ENCODE assay signal across 8 mouse cellular contexts in genomic region chr17:34837464-34838324, GRCm38 (mm10). TPM values are rescaled to one million over a fixed set of nuclear protein-coding genes. Genes with fewer than 3 reads are reported as not detected.
DNase-seq lines count a peak whose midpoint lies in the region; ATAC-seq lines count a peak whose summit lies in the region.

No protein-coding gene starts in this region.

- ATAC-seq in CD4-positive, CD25-positive, alpha-beta regulatory T cell, adult 4 months, result peak; percentile 8
- ATAC-seq in forebrain, embryonic 11.5 days (replicated peaks; ENCODE audit: low FRiP score), result peak; percentile 4; the same call in 1 of the 2 replicates
- ATAC-seq in kidney, embryonic 15.5 days (replicated peaks; ENCODE audit: low FRiP score), result peak; percentile 13; the same call in 1 of the 2 replicates
- peak; percentile 41; the same call in 1 of the 2 replicates for ATAC-seq in midbrain, embryonic 14.5 days (ENCODE audit: low FRiP score, low TSS enrichment)

- peak overlapping the region; percentile 97 for H3K4me2 ChIP-seq in forebrain, embryonic 11.5 days (ENCODE audit: low read depth, low read length, severe bottlenecking)
- peak overlapping the region; percentile 99 for H3K4me2 ChIP-seq in kidney, embryonic 15.5 days
- H3K4me2 ChIP-seq in midbrain, embryonic 14.5 days (ENCODE audit: low read length), result peak overlapping the region; percentile 74

- peak overlapping the region; percentile 41; the same call in 1 of the 2 replicates for H3K27ac ChIP-seq in forebrain, embryonic 11.5 days (ENCODE audit: low read depth, low read length)
- H3K27ac ChIP-seq in kidney, embryonic 15.5 days, result peak overlapping the region; percentile 63
- H3K27ac ChIP-seq in midbrain, embryonic 14.5 days (replicated peaks; ENCODE audit: low read depth, low read length), result peak overlapping the region; percentile 78

- peak overlapping the region; percentile 77 for H3K9ac ChIP-seq in forebrain, embryonic 11.5 days (ENCODE audit: low read length)
- peak overlapping the region; percentile 72 for H3K9ac ChIP-seq in kidney, embryonic 15.5 days
- H3K9ac ChIP-seq in midbrain, embryonic 14.5 days (replicated peaks; ENCODE audit: low read length), result peak overlapping the region; percentile 74

- 45% methylated on average over 43 of the region's 43 CpGs for WGBS in forebrain, embryonic 11.5 days
- WGBS in kidney, embryonic 15.5 days, result 25% methylated on average over 43 of the region's 43 CpGs
- WGBS in midbrain, embryonic 14.5 days, result 43% methylated on average over 43 of the region's 43 CpGs

- intact Hi-C loops in left cerebral cortex, postnatal 36 days (cut with DNase I), result loop anchor here (1.0 to 5.0 kb wide), 4 partner anchors 13 to 405 kb away; partner anchors contain the start of genes Ddx39b, Nelfe and Skiv2l

- peaks cover 11% of the 10 kb centered on the region for H3K36me3 ChIP-seq in forebrain, embryonic 11.5 days (ENCODE audit: control insufficient read depth, insufficient read depth, low read length)
- H3K36me3 ChIP-seq in kidney, embryonic 15.5 days, result peaks cover 55% of the 10 kb centered on the region
- H3K36me3 ChIP-seq in midbrain, embryonic 14.5 days (ENCODE audit: control insufficient read depth, insufficient read depth, low read length), result peaks cover 59% of the 10 kb centered on the region

- H3K4me3 ChIP-seq in forebrain, embryonic 11.5 days (ENCODE audit: low read depth, low read length), result peak overlapping the region; percentile 78
- peak overlapping the region; percentile 74 for H3K4me3 ChIP-seq in kidney, embryonic 15.5 days (replicated peaks)
- peak overlapping the region; percentile 76 for H3K4me3 ChIP-seq in midbrain, embryonic 14.5 days (replicated peaks; ENCODE audit: low read depth, low read length)

- peaks cover 16% of the 10 kb centered on the region for H3K4me1 ChIP-seq in forebrain, embryonic 11.5 days (replicated peaks; ENCODE audit: control insufficient read depth, insufficient read depth, low read length)
- H3K4me1 ChIP-seq in kidney, embryonic 15.5 days, result peaks cover 25% of the 10 kb centered on the region
- H3K4me1 ChIP-seq in midbrain, embryonic 14.5 days (ENCODE audit: control insufficient read depth, insufficient read depth, low read length), result peaks cover 14% of the 10 kb centered on the region

- peak; percentile 34 to 46 for DNase-seq in cerebellum, postnatal 14 days
- no peak for DNase-seq in cerebellum, adult 11-12 months
- DNase-seq in forebrain, embryonic 11.5 days (ENCODE audit: low spot score), result no peak
- no peak for DNase-seq in midbrain, embryonic 14.5 days
- no peak for DNase-seq in urinary bladder, postnatal 10 days (ENCODE audit: low spot score)
- no peak for DNase-seq in left cerebral cortex, postnatal 36 days (ENCODE audit: low spot score in 2 of 2)

- H3K27me3 ChIP-seq in forebrain, embryonic 11.5 days (ENCODE audit: control insufficient read depth, insufficient read depth, low read length), result no peaks in the 10 kb centered on the region
- no peaks in the 10 kb centered on the region for H3K27me3 ChIP-seq in kidney, embryonic 15.5 days
- no peaks in the 10 kb centered on the region for H3K27me3 ChIP-seq in midbrain, embryonic 14.5 days (ENCODE audit: control insufficient read depth, insufficient read depth, low read length)

- no peaks in the 10 kb centered on the region for H3K9me3 ChIP-seq in forebrain, embryonic 11.5 days (ENCODE audit: control insufficient read depth, low read length)
- no peaks in the 10 kb centered on the region for H3K9me3 ChIP-seq in kidney, embryonic 15.5 days (replicated peaks)
- no peaks in the 10 kb centered on the region for H3K9me3 ChIP-seq in midbrain, embryonic 14.5 days (ENCODE audit: control insufficient read depth, low read length)

RNA-seq across cellular contexts. Expression of gene Dxo, which starts 0.9 kb away (rescaled TPM):
- polyA plus RNA-seq in CD4-positive, CD25-positive, alpha-beta regulatory T cell, adult 4 months (2017; shearing (Covaris generic)), result 10 to 100 TPM; 28.8 to 33.4 TPM
- 78.5 and 84.9 TPM in 2 replicates for polyA plus RNA-seq in forebrain, embryonic 11.5 days (2014; fragmentation: Nextera tagmentation; extraction: Ambion mirVana)
- polyA plus RNA-seq in kidney, embryonic 15.5 days (2015; fragmentation: Nextera tagmentation; extraction: Ambion mirVana), result 62.7 and 73.0 TPM in 2 replicates
- polyA plus RNA-seq in midbrain, embryonic 14.5 days (2014; fragmentation: Nextera tagmentation; extraction: Ambion mirVana), result 66.6 and 68.6 TPM in 2 replicates
- 10 to 100 TPM; 39.4 to 45.4 TPM for total RNA-seq in left cerebral cortex, postnatal 36 days (2021)

RNA-seq across cellular contexts. Expression of gene Stk19, which starts 0.9 kb away (rescaled TPM):
- polyA plus RNA-seq in CD4-positive, CD25-positive, alpha-beta regulatory T cell, adult 4 months (2017; shearing (Covaris generic)), result 10 to 100 TPM; 24.4 to 46.0 TPM
- polyA plus RNA-seq in forebrain, embryonic 11.5 days (2014; fragmentation: Nextera tagmentation; extraction: Ambion mirVana), result 26.3 and 28.3 TPM in 2 replicates
- polyA plus RNA-seq in kidney, embryonic 15.5 days (2015; fragmentation: Nextera tagmentation; extraction: Ambion mirVana), result 29.4 and 29.6 TPM in 2 replicates
- 32.1 and 39.3 TPM in 2 replicates for polyA plus RNA-seq in midbrain, embryonic 14.5 days (2014; fragmentation: Nextera tagmentation; extraction: Ambion mirVana)
- total RNA-seq in left cerebral cortex, postnatal 36 days (2021), result 10 to 100 TPM; 50.2 to 58.6 TPM

RNA-seq across cellular contexts. Expression of gene Skiv2l, which starts 12.3 kb away (rescaled TPM):
- polyA plus RNA-seq in CD4-positive, CD25-positive, alpha-beta regulatory T cell, adult 4 months (2017; shearing (Covaris generic)), result 10 to 100 TPM; 26.8 to 44.1 TPM
- polyA plus RNA-seq in forebrain, embryonic 11.5 days (2014; fragmentation: Nextera tagmentation; extraction: Ambion mirVana), result 53.1 and 55.1 TPM in 2 replicates
- 48.5 and 53.1 TPM in 2 replicates for polyA plus RNA-seq in kidney, embryonic 15.5 days (2015; fragmentation: Nextera tagmentation; extraction: Ambion mirVana)
- 47.7 and 55.5 TPM in 2 replicates for polyA plus RNA-seq in midbrain, embryonic 14.5 days (2014; fragmentation: Nextera tagmentation; extraction: Ambion mirVana)
- 10 to 100 TPM; 58.5 to 72.2 TPM for total RNA-seq in left cerebral cortex, postnatal 36 days (2021)

RNA-seq across cellular contexts. Expression of gene Nelfe, which starts 12.5 kb away (rescaled TPM):
- polyA plus RNA-seq in CD4-positive, CD25-positive, alpha-beta regulatory T cell, adult 4 months (2017; shearing (Covaris generic)), result 10 to 100 TPM; 33.2 to 44.8 TPM
- 143 and 144 TPM in 2 replicates for polyA plus RNA-seq in forebrain, embryonic 11.5 days (2014; fragmentation: Nextera tagmentation; extraction: Ambion mirVana)
- 101 and 116 TPM in 2 replicates for polyA plus RNA-seq in kidney, embryonic 15.5 days (2015; fragmentation: Nextera tagmentation; extraction: Ambion mirVana)
- 75.5 and 85.3 TPM in 2 replicates for polyA plus RNA-seq in midbrain, embryonic 14.5 days (2014; fragmentation: Nextera tagmentation; extraction: Ambion mirVana)
- 10 to 100 TPM; 35.5 to 36.6 TPM for total RNA-seq in left cerebral cortex, postnatal 36 days (2021)

RNA-seq across cellular contexts. Expression of gene Cfb, which starts 24.6 kb away (rescaled TPM):
- polyA plus RNA-seq in CD4-positive, CD25-positive, alpha-beta regulatory T cell, adult 4 months (2017; shearing (Covaris generic)), result under 1 TPM; 0.27 to 0.61 TPM
- 2.6 and 3.3 TPM in 2 replicates for polyA plus RNA-seq in forebrain, embryonic 11.5 days (2014; fragmentation: Nextera tagmentation; extraction: Ambion mirVana)
- 12.1 and 13.3 TPM in 2 replicates for polyA plus RNA-seq in kidney, embryonic 15.5 days (2015; fragmentation: Nextera tagmentation; extraction: Ambion mirVana)
- 1.8 and 3.0 TPM in 2 replicates for polyA plus RNA-seq in midbrain, embryonic 14.5 days (2014; fragmentation: Nextera tagmentation; extraction: Ambion mirVana)
- total RNA-seq in left cerebral cortex, postnatal 36 days (2021), result under 1 TPM in 1 of 2 experiments, not detected in 1; 0.63 TPM

Comparison
In these comparisons a context has a peak if more than half of its experiments do, and no peak if none do; other contexts are left out.
1. DNase-seq: peak in cerebellum, postnatal 14 days (2 of 2); none in cerebellum, adult 11-12 months (single experiment), forebrain, embryonic 11.5 days (single experiment), midbrain, embryonic 14.5 days (single experiment), urinary bladder, postnatal 10 days (single experiment) and left cerebral cortex, postnatal 36 days (0 of 2).
2. Peak in every context shown above with its lines, with median percentiles within 50 percentile points of each other: ATAC-seq, H3K27ac ChIP-seq, H3K4me2 ChIP-seq, H3K4me3 ChIP-seq and H3K9ac ChIP-seq.